Mouse (Mus musculus) stomach, embryonic 16.5 days (tissue): ENCODE measurements at regions not wholly inside any gene's neighbourhood (a gene's known extent, or its start where the extent isn't known, plus 50 kb on each side); places are given as distances from the start of the nearest gene placed in this dataset.
"Not testable (repeated sequence)": the region's sequence is repeated elsewhere in the genome, so short reads cannot be mapped to it uniquely, and the experiment has no call there.

ENCODE experiments used
- ATAC-seq: fragments of 200-750 bp; cut with Nextera tagmentation; 2 replicates; pipeline ENCODE4 v1.8.0; 2017; ENCODE audit warnings: moderate number of reproducible peaks, moderate TSS enrichment; ENCODE audit not compliant: insufficient read depth, low FRiP score
- H3K27ac ChIP-seq: fragments of 300-500 bp; sonication (generic); 2 replicates; pipeline ENCODE4 v1.5.1; 2014; ENCODE audit warnings: low read length
- H3K27me3 ChIP-seq: fragments of 300-500 bp; sonication (generic); 2 replicates; pipeline ENCODE4 v1.6.1; 2014; ENCODE audit warnings: low read length, control low read depth, mixed read lengths; ENCODE audit not compliant: control insufficient read depth, insufficient read depth
- H3K36me3 ChIP-seq: fragments of 300-500 bp; sonication (generic); 2 replicates; pipeline ENCODE4 v1.6.1; 2014; ENCODE audit warnings: low read length; ENCODE audit not compliant: control insufficient read depth, insufficient read depth
- H3K4me1 ChIP-seq: fragments of 300-500 bp; sonication (generic); 2 replicates; pipeline ENCODE4 v1.6.1; 2014; ENCODE audit warnings: low read length, control low read depth, mixed read lengths; ENCODE audit not compliant: control insufficient read depth, insufficient read depth
- H3K4me2 ChIP-seq: fragments of 300-500 bp; sonication (generic); 2 replicates; pipeline ENCODE4 v1.6.1; 2014; ENCODE audit warnings: low read depth, low read length, mixed read lengths
- H3K4me3 ChIP-seq: fragments of 300-500 bp; sonication (generic); replicated peaks from 2 replicates; pipeline ENCODE4 v1.5.1; 2014; ENCODE audit warnings: mild to moderate bottlenecking, low read length
- H3K9ac ChIP-seq: fragments of 300-500 bp; sonication (generic); 2 replicates; pipeline ENCODE4 v1.6.1; 2014; ENCODE audit warnings: low read length
- H3K9me3 ChIP-seq: fragments of 300-500 bp; sonication (generic); replicated peaks from 2 replicates; pipeline ENCODE4 v1.6.1; 2016; ENCODE audit warnings: low read length, control low read depth; ENCODE audit not compliant: control insufficient read depth
- WGBS: fragments of 180-500 bp; shearing (Covaris S2); extraction: QIAGEN DNeasy Blood & Tissue Kit; methylation state at CpG from one replicate; pipeline ENCODE4 v1.1.7; 2014; 5-methylcytosine and 5-hydroxymethylcytosine counted together

DNA sequence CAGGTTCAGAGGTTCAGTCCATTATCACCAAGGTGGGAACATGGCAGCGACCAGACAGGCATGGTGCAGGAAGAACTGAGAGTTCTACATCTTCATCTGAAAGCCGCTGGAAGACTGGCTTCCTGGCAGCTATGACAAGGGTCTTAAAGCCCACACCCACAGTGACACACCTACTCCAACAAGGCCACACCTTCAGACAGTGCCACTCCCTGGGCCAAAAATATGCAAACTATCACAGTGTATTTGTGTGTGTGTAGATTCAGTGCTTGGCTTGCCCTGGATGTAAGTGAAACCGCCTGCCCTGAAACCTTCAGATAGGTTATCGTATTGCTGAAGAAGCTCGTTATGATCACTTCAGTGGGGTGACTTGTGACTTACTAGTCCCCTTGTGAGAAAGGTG lies 151.3 kb downstream of the Kcnrg start:
- no peak overlapping the region for H3K27ac ChIP-seq
- WGBS: 86% methylated on average over 5 of the region's 5 CpGs
- no peaks in the 10 kb centered on the region for H3K36me3 ChIP-seq
- H3K9me3 ChIP-seq: no peaks in the 10 kb centered on the region
- no peak overlapping the region for H3K4me3 ChIP-seq
- no peak overlapping the region for H3K4me2 ChIP-seq
- no peak for ATAC-seq
- no peak overlapping the region for H3K9ac ChIP-seq
- no peaks in the 10 kb centered on the region for H3K27me3 ChIP-seq
- H3K4me1 ChIP-seq: peaks cover 6% of the 10 kb centered on the region

DNA sequence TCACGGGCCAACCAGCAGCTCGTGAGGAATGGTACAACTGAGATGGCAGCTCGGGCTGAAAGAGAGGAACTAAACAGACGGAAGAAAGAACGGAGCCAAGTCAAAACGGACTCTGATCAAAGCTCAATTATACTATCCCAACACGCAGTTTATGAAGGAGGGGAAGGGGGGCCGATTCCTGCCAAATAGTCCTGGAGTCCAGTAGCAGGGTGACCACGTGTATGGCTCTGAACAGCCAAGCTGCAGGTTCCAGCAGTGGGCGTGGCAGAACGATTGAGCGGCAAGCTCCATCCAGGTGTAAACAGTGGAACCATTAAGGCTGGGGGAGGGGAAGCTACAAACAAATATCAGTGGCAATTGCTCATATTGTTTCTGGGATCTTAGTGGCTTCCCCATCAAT lies 152.9 kb downstream of the Kcnrg start:
- not testable (repeated sequence) for H3K27me3 ChIP-seq, H3K4me2 ChIP-seq, H3K9ac ChIP-seq, ATAC-seq, H3K4me3 ChIP-seq, H3K9me3 ChIP-seq, H3K36me3 ChIP-seq, H3K4me1 ChIP-seq, H3K27ac ChIP-seq
- WGBS: 66% methylated on average over 12 of the region's 12 CpGs

DNA sequence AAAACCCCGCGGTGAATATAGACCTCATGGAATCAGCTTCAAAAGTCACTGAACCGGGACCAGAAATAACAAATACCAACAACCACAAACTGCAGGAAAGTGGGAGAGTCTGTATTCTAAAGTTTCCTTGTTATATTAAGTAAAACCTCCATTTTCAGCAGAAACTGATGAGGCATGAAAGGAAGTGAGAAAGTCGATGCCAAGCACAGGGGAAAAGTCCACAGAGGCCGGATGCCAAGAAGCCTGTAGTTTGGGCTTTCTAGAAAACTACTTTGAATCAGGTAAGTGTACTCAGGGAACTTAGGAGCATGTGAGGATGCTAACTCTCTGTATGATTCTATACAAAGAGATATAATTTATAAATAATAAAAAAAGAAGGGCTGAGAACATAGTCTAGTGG lies 154.8 kb downstream of the Kcnrg start:
- WGBS: 82% methylated on average over 5 of the region's 5 CpGs
- no peak for ATAC-seq

DNA sequence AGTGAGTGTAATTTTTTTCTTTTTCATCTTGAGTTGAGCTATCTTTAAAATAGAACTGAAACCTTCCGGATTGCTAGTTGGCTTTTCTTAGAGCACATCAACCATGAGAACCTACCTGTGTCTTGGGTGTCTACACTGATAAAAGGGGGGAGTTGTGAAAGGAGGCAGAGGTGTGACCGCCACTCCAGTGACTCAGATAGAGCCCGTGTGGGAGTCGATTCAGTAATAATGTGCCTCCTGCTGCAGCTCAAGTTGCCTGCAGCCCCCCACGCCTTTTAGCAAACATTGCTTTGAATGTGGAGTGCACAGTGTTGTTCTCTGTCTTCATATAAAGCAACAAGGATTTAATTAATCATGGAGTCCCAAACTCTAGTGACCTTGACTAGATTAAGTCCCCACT lies 162.6 kb downstream of the Kcnrg start:
- H3K36me3 ChIP-seq: no peaks in the 10 kb centered on the region
- H3K9ac ChIP-seq: no peak overlapping the region
- H3K4me2 ChIP-seq: no peak overlapping the region
- ATAC-seq: no peak
- WGBS: 65% methylated on average over 5 of the region's 5 CpGs
- no peaks in the 10 kb centered on the region for H3K27me3 ChIP-seq
- no peaks in the 10 kb centered on the region for H3K4me1 ChIP-seq
- H3K9me3 ChIP-seq: no peaks in the 10 kb centered on the region
- H3K27ac ChIP-seq: no peak overlapping the region
- no peak overlapping the region for H3K4me3 ChIP-seq

More for the DNA sequence above, 154.8 kb downstream of the Kcnrg start:
- H3K4me3 ChIP-seq: no peak overlapping the region
- no peaks in the 10 kb centered on the region for H3K36me3 ChIP-seq
- H3K27me3 ChIP-seq: no peaks in the 10 kb centered on the region
- no peak overlapping the region for H3K4me2 ChIP-seq
- H3K27ac ChIP-seq: no peak overlapping the region
- H3K9me3 ChIP-seq: no peaks in the 10 kb centered on the region
- H3K4me1 ChIP-seq: peaks cover 1% of the 10 kb centered on the region
- no peak overlapping the region for H3K9ac ChIP-seq

DNA sequence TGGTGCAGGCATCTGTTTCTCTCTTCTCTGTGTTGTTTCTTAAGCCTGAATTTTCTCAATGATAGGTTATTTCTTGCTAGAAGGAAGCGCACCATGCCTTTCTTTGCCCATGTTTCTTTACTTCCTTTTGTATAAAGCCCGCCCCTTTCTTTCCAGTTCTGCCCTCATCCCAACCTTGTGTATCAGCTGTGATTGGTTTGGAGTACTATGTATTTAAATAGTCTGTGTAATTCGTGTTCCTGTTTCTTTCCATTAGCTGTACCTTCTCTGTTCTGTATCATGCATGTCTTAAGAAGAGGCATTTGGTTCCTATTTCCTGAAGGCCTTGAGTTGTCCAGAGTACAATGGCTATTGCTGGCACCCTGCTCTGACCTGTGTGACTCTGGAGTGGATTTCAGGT lies 166.9 kb downstream of the Kcnrg start:
- no peak for ATAC-seq
- WGBS: 75% methylated on average over 3 of the region's 3 CpGs
- Histone ChIP-seq H3K9me3 (no peaks in the 10 kb centered on the region), H3K27ac (no peak overlapping the region), H3K4me3 (no peak overlapping the region), H3K4me1 (no peaks in the 10 kb centered on the region), H3K9ac (no peak overlapping the region), H3K4me2 (no peak overlapping the region), H3K36me3 (no peaks in the 10 kb centered on the region), H3K27me3 (no peaks in the 10 kb centered on the region)

DNA sequence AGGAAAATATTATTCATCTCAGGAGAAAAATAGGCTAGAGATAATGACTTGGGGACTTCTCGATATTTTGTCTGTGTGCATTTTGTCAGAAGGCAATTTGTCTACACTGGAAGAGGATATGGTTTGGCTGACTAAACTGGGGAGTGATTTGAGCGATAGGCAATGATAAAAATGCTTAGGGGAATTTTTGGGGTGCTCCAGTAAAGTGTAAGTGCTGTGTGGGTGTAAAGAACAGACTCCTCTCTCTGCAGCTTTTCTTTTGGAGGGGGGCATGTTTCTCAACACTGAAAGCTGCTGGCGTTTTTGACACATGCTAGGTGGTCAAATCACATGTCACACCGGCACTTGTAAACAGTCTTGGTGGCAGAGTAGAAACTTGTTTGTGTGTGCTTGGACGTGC lies 171.4 kb downstream of the Kcnrg start:
- Histone ChIP-seq H3K9ac (no peak overlapping the region), H3K4me2 (no peak overlapping the region), H3K27me3 (no peaks in the 10 kb centered on the region), H3K9me3 (no peaks in the 10 kb centered on the region), H3K27ac (no peak overlapping the region), H3K36me3 (no peaks in the 10 kb centered on the region), H3K4me1 (no peaks in the 10 kb centered on the region), H3K4me3 (no peak overlapping the region)
- no peak for ATAC-seq
- 69% methylated on average over 5 of the region's 5 CpGs for WGBS

DNA sequence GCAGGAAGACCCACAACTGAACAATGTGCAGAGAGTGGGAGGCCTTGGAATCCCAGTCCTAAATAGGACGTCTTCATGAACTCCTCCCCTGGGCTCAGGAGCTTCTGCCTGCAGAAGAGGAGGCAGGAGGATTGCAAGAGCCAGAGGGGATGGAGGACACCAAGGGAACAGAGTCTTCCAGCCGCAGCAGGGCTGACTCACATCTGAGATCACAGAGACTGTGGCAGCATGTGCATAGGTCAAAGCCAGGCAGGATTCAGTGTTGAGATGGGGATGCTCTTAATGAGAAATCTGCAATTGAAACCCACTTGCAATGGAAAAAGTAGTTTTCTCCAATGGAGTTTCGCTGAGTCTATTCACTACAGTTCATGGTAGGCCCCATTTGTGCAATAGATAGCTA lies 175.9 kb downstream of the Kcnrg start:
- Histone ChIP-seq H3K9ac (no peak overlapping the region), H3K4me1 (no peaks in the 10 kb centered on the region), H3K4me2 (no peak overlapping the region), H3K4me3 (no peak overlapping the region), H3K27me3 (no peaks in the 10 kb centered on the region), H3K9me3 (no peaks in the 10 kb centered on the region), H3K27ac (no peak overlapping the region), H3K36me3 (no peaks in the 10 kb centered on the region)
- no peak for ATAC-seq
- 78% methylated on average over 3 of the region's 3 CpGs for WGBS

DNA sequence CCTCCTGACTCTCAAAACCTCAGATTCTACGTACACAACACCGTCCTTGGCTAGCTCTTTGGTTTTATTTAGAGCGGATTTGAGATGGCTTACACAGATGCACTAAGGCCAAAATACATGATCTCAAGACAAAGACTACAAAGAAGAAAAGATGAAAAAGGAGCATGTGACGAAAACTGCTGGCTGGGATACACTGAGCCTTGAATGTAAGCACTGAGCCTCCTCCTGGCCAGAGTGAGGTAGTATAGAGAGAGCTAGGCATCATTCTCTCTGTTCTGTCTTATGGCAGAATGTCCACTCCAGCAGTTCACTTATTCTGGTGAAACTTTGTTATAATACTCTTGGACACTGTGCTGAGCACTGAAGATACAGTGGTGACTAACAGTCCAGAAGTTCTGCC lies 177.4 kb downstream of the Kcnrg start:
- H3K4me3 ChIP-seq: no peak overlapping the region

DNA sequence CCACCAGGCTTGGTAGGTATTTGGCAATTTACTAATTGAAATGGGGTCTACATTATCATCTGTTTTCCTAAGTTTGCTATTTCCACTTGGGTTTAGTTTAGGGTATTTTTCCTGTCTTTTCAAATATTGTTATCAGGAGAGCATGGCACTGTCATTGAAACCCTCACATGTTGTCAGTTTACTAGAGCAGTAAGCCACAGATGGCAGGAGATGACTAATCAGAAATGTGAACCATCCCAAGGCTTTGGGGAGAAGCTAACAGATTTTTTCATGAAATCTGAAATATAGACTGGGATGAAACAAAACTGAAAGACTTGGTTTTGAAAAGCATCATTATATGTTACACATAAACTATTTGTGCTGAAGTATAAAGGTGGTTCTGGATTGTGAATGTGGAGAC lies 178.8 kb downstream of the Kcnrg start:
- Histone ChIP-seq H3K27ac (no peak overlapping the region), H3K27me3 (no peaks in the 10 kb centered on the region), H3K36me3 (no peaks in the 10 kb centered on the region), H3K4me2 (no peak overlapping the region), H3K9me3 (no peaks in the 10 kb centered on the region), H3K9ac (no peak overlapping the region), H3K4me3 (no peak overlapping the region), H3K4me1 (no peaks in the 10 kb centered on the region)
- no peak for ATAC-seq

More for the DNA sequence above, 177.4 kb downstream of the Kcnrg start:
- no peaks in the 10 kb centered on the region for H3K9me3 ChIP-seq
- H3K27me3 ChIP-seq: no peaks in the 10 kb centered on the region
- no peak for ATAC-seq
- H3K4me2 ChIP-seq: no peak overlapping the region
- H3K9ac ChIP-seq: no peak overlapping the region
- no peaks in the 10 kb centered on the region for H3K4me1 ChIP-seq
- no peak overlapping the region for H3K27ac ChIP-seq
- WGBS: 87% methylated on average over 4 of the region's 4 CpGs
- H3K36me3 ChIP-seq: no peaks in the 10 kb centered on the region

DNA sequence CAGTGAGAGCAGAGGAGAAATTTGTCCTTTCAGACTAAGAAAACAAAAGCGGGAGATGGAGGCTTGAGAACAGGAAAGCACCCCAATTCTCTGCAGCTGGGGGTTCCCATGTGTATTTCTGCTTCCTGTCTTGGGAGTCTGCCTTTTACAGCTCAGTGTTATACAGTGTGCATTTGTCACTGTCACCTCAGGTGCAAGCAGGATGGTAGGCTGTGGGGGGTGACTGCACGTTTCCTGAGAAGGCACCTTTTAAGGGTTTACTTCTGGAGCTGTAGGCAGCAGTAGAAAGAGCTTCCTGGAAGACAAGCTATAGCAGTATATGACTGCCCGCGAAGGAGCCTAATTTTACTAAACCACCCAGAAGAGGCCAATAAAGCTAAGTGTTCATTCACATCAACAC lies 180.5 kb downstream of the Kcnrg start:
- H3K4me2 ChIP-seq: no peak overlapping the region
- no peaks in the 10 kb centered on the region for H3K4me1 ChIP-seq
- no peaks in the 10 kb centered on the region for H3K27me3 ChIP-seq
- no peaks in the 10 kb centered on the region for H3K36me3 ChIP-seq
- 68% methylated on average over 4 of the region's 4 CpGs for WGBS
- no peak overlapping the region for H3K4me3 ChIP-seq
- no peak for ATAC-seq
- no peaks in the 10 kb centered on the region for H3K9me3 ChIP-seq
- H3K27ac ChIP-seq: no peak overlapping the region
- H3K9ac ChIP-seq: no peak overlapping the region
